Mouse (Mus musculus) layer of hippocampus, postnatal 10 days (tissue): ENCODE data around the gene Gm10638. TPM values are rescaled to one million over a fixed set of nuclear protein-coding genes. Genes with fewer than 3 reads are reported as not detected.

Source experiments
- DNase-seq, 2 experiments: peaks; one replicate each; pipeline ENCODE4 v3.0.0; 2021; ENCODE audit warnings: low spot score in 2 of 2
- total RNA-seq, 2 experiments: library from RNA; stranded (reverse); gene quantifications; 2 replicates each; pipeline ENCODE4 v1.2.3; 2021

Gene Gm10638
- total RNA-seq, 2 experiments from 2014 or later, result 3.2 to 4.5 TPM

DNA sequence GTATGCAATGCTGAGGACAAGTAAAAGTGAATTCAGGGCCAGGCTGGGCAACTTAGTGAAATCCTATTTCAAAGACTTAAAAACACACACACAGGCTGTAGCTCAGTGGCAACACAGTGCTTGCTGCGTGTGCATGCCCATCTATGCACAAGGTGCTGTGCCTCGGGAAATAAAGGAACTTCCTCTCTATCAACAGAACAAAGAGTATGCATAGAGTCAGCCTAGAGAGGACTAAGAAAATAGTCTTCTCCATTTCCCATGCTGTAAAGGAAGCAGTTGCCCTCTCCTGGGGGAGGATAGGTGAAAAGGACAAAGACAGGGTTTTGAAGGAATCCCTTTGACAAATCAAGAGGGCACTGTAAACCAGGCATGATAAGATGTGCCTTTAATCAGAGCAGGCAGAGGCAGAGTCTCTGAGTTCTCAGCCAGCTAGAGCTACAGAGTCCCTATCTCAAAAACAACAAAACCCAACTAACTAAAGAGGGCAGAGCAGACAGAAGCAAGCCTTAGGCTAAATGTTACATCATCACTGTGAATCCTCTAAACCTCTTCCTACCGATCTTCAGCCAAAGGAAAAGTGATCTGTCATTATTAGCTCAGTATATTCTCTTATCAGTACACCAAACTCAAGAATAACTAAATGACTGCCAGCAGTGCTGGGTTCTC lies 9.9 kb upstream of the Gm10638 start:
- no peak for DNase-seq

DNA sequence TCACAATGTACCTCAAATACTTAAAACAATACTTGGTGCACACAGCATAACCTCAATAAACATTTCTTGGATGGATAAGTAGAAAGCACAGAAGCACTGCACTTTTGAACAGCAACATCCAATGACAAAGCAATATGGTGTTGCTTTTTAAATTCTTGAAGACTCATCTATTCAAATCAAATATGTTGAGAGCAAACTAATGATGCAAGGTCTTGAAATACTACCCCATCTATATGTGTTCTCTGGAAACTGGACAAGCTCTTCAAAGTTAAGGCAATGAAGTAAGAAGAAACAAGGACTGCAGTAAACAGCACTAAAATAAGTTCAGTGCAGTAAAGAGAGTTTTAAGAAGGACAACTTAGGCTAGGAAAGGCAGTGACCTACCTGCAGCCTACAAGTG lies 4.6 kb upstream of the Gm10638 start:
- no peak for DNase-seq

DNA sequence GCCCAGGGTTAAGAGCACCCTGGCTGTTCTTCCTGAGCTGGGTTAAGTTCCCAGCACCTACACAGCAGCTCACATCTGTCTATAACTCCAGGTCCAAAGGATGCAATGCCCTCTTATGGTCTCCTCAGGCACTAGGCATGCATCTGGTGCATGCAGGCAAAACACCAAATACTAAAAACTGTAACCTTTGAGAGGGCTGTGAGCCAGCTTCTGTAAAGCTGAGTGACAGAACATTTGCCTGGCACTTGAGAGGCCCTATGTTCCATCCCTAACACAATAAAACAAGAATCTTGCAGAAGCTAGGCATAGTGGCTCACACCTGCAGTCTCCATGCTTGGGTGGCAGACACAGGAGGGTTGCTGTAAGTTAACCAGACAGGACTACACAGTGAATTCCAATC lies 3.9 kb upstream of the Gm10638 start:
- DNase-seq, result no peak

DNA sequence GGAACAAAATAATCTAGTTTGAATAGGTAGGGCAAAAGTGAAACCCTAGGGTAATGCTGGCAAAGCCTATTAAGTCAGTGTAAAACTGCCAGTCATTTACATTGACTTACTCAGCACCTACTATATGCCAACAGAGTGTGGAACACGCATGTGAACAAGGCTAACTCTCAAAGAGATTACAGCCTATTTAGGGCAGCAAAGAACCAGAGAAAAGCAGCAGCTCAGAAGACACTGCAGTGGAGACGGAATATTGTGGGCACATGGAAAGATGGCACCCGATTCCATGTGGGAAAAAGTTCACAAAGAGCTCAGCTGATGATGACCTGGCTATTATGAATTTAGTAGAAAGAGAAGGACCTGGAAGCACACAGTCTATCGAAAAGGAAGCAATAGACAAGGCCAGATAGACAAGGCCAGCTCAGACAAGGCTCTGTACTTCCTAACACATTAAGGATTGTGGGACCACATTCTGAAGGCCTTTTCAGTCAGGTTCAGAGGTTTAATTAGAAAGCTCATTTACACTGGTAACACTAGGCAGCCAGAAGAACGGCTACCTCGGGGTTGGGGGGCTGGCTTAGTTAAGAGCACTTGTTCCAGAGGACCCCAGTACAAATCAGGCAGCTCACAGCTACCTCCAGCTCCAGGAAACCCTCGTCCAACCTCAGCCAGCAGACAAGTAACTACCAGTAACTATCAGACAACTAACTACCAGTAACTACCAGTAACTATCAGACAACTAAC lies 2.7 kb upstream of the Gm10638 start:
- DNase-seq, result no peak

DNA sequence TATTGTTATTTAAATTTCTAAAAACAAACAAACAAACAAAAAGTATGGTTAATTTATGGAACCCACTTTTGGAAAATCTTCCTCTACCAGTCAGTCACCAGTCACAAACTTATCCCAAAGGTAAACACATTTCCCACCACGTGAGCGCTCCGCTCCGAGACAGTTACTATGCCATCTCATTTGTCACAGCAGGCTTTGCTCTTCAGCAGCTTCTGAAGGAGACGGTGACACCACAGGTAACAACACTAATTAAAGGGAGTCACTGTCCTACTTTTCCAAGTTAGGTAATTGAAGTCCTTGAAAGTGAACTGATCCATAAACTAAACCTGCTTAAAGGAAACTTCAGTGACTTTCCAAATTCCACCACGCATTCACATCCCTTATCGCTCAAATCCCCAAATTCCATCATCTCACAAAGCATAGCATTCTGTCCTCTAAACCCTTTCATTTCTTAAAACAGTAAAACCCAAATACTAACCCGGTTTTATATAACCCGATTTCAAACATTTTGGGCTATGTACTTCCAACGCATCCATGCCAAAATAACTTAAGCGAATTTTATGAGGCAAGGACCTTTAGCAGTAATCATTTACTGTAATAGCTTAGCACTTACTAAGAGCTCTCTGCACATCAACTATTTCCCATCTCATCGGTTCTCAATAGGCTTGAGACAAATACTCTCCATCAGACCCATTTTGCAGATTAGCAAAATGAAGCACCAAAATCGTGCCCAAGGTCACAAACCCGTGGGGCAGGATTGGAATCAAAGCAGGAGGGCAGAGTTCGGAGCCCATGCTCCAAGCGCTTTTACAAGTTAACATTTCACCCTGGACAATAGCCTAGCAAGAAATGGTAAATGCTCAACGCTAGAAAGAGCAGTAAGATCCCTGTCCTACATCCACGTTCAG lies 932 bp upstream of the Gm10638 start:
- DNase-seq, result peak in 1 of 2 experiments; percentile 21

DNA sequence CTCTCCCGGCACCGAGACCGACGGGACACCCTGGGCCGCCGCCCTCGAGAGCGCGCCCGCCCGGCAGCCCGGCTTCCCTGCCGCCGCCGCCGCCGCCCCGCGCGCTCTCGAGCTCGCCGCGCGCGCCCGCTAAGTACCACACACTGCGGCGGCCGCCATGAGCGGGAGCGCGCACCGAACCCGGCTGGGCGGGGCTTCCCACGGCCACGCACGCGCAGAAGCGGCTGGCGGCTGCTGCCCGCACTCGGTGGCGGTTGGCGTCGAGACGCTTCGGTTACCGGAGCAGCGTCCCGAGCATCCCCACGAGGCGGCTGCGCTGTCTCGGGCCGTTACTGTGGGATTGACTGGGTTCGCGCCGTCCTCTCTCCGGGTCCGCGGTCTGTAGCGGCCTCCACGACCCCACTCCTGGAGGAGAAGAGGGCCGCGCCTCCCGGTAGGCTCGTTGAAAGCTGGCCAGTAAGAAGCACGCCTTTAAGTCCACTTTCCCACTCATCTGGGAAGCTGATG lies 489 bp downstream of the Gm10638 start:
- DNase-seq, result peak; percentile 96 to 97

DNA sequence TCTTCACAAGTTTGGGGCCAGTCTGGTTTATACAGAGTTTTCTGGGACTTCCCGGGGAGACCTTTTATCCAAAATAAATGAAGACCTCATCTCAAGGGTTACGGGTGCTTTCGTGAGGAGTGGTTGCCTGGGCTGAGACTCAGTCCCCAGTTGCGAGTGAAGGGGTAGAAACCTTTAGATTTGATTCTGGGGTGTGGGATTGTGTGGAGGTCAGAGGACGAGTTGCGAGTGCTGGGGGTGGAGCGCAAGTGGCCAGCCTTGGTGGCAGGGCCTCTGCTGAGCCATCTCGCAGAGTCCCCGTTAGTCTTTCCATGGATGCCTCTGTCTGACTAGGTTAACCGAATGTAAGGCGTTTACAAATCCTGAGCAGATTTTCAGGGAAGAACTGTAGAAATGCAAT lies 1.0 kb downstream of the Gm10638 start:
- DNase-seq, result peak in 1 of 2 experiments; percentile 33

DNA sequence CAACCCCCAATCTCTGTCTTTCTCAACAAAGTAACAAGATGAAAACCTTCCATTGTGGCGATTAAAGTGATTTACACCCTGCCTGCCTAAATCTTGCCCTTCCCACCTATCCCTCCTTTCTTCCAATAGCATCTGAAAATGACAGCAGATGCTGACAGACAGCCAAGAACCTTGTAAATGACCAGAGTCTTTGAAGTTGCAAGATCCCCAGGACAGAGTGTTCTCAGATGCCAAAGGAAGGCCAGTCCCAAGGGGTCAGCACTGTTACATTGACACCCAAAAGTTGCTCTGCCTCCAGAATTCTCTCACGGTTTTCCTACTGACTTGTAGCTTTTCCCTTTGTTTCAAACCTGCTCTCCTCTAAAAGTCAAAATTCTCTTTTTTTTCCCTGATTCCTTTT lies 4.3 kb downstream of the Gm10638 start:
- no peak for DNase-seq

DNA sequence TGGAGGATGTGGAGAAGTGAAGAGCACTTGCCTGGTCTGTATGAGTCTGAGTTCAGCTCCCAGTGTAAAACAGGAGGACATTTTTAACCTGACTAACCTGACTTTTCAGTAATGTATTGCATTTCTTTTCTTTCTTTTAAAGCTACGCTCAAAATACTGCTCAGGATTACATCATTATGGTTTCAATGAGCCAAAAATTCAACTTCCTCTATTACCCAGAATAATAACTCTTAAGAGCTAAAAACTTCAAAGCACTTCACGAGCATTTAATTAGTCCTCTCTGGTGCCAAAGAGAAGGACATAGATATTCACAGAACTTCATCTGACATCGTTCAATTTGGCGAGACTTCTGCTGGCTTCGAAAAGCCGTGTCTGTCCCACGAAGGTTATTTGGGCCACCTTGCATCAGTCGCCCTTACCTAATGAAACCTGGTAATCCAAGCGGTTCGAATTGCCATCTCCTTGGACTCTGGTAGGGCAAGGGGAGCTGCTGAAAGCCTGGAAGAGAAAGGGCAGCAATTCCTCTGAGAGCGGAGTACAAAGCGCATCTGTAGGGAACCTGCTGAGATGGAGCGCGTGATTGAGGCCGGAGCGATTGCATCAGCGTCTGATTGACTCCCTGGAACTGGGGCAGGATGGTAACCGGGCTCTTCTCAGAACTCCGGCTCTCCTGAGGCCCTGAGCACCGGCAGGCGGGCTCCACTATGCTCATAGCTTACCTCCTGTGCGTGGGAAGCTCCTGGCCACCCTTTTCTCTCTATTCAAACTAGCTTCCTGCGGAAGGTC lies 11.6 kb downstream of the Gm10638 start:
- DNase-seq, result peak; percentile 34 to 43

DNA sequence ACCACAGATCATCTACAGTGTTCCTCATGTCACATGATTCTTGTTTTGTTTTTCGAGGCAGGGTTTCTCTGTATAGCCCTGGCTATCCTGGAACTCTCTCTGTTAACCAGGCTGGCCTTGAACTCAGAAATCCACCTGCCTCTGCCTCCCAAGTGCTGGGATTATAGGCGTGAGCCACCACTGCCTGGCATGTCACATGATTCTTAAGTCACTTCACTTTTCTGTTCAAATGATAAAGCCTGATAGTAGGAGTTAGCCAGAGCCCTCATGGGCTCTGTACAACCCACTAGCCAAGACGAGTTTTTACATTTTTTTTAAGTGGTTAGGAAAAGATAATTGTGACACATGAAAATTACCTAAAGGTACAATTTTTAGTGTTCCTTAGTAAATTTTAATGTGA lies 13.2 kb downstream of the Gm10638 start:
- DNase-seq, result no peak

DNA sequence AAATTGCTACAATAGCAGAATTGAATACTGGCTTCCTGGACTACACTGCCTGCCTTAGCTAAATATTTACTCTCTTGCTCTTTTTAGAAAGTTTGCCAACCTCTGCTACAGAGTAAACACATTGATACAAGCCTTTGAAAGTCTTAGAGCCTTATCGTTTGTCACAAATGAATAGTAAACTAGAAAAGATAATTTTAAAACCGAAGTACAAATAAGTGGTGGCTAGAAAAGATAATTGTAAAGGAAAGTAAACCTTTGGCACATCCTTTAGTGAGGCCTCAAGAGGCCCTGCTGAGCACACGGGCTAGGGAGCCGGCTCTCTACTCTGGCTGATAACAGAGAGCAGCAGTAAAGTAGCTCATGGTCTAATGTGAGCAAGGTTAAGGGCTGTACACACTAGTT lies 13.6 kb downstream of the Gm10638 start:
- no peak for DNase-seq

DNA sequence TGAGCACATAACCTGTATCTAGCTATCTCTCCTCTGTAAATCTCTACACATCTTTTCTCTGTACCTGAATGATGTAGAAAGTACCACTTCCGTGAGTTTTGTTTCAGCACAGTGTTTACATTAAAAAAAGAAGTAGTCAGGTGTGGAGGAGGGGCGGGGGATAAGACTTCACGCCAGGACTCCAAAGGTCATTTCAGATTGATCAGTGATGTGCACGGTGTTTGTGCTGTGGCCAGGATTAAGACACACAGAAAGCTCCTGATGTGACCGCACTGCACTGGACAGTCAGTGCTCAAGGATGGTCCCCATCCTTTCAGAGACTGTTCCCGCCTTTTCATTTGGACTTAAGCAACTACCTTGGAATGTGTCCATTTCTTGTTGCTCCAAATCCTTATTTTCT lies 15.2 kb downstream of the Gm10638 start:
- DNase-seq, result no peak

DNA sequence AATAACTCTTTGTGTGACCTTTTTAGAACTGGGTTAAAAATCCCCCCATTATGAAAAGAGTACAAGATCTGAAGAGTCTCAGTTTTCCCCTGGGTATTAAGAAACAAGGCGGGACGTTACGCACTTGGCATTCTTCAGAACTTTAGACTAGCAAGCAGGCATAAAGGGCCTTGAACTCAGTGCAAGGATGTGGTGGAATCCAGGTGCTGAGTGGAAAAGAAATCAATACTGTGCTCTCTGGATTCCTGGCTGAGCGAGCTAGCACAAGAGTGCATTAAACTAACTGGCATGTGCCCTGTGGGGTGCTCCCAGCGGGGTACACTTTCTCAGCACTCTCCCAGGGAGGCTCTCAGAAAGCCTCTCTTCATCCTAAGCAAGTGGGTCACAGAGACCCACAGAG lies 17.3 kb downstream of the Gm10638 start:
- no peak for DNase-seq

DNA sequence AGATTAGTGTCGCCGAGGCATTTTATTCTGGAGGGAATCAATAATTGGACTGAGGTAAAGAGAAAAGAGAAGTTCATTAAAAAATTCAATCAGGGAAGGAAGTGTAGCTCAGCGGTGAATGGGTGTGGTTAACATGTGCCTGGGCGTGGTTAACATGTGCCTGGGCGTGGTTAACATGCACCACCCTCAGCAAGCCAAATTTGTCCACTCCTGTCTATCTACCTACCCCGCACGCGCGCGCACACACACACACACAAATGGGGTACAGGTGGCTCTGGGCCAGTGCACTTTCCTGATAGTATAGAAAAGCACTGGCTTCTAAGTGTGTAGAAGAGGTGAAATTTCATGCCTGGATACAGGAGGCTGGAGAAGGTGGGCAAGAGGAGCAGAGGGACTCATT lies 19.7 kb downstream of the Gm10638 start:
- DNase-seq, result no peak

DNA sequence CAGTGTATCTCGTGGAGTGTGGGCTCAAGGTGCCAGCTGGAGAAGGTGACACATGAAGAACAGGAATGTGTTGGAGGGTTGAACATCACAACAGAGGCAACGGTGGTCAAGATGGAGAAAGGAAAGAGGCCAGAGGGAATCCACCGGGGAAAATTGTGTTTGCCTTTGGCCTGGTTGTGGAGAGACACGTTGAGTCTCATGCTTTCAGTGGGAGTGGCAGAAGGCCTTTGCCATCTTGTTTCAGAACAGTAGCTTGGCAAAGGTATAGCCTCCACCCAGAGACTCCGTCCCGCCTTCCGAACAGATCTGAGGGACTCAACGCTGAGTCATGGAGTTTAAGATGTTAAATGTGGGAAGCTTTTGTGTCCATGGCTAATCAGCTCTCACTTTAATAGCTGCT lies 20.2 kb downstream of the Gm10638 start:
- no peak for DNase-seq

DNA sequence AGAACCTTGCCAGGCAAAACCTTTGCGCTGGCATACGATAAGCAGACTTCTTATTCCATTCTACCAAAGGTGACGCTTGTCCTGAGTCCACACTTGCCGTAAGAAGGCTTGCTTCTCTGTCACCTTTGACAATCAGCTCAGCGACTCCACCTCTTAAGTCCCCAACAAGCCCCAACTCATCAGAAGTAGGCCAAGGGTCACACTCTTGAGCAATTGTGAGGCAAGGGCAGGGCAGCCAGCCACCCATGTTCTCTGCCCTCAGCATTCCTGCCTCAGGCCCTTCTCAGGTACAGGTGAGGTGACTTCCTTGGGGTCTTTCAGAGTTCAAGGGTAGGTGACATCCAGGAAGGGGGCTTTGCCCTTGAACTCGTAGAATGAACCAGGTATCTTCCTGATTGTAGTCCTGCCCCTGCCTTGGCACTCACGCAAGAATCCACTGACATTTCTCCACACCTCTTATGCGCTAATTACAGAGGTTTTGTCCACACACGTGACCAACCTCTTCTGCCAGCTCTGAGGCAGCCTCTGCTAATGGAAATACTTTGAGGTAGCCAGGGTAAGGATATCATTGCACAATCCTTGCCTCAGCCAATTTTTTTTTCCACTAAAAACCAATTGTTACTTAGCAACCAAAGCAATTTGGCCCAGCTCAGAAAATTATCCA lies 21.2 kb downstream of the Gm10638 start:
- DNase-seq, result no peak

DNA sequence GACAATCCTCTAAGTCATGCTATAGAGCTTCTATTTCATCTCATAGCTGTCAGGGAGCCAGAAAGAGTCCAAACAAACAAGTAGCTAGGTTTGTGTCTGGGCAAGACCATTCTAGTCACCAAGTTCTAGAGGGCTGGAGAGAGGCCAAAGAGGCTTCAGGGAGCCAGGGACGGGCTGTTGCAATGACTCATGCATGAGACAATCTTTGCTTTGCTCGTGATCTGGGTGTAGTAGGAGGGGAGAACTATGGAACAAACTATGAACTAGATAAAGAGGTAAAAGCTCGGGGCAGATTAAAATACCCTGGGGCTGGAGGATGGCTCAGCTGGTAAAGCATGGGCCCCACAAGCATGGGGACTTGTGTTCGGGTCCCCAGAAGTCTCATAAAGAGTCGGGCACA lies 23.0 kb downstream of the Gm10638 start:
- no peak for DNase-seq

DNA sequence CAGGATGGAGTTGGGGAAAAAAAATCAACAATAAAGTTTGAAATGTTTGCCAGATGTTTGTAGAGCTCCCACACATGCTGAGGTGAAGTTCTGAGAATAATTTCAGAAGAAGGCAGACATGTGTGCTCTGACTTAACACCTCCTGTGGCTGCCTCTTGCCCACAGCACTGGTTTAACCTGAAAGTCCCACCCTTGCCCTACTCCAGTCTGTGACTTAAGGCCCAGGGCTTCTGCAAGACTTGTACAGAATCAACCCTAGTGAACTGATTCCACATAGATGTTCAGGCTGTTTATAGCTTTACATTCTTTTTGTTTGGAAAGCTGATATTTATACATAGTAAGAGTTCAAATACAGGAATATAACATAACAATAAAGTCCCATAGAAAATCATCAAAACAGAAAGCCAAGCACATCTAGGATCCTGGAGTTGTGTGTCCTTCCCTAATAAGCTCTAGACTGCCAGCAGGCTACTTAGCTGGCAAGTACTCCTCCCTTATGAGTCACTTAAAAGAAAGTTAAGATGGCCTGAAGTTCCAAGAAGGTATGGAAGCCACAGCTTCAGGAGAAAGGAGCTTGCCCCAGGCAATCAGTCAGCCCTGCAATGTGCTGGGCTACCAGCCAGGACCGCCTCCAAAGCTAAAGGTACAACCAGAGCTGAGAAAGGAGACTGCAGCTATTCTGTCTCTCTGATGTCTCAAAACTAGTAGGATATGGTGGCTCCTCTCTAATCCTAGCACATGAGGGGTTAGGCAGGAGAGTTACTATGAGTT lies 24.6 kb downstream of the Gm10638 start:
- no peak for DNase-seq

DNA sequence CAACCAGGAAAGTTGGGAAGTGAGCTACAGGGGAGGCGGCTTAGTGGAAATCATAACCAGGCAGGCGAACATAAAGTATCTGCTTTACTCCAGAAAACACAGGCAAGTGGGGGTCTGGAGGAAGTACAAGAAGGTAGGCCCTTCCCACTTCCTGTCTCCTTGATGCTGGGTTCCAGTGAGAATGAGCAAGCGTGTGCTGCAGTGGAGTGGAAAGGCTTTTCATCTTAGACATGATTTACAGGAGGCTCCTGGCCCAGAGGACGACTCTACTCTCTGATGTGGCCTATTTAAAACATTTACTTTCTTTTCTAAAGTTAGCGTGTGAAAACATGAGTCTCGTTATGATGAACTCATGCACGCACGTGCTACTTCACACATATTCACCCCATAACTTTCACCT lies 33.7 kb downstream of the Gm10638 start:
- DNase-seq, result no peak

DNA sequence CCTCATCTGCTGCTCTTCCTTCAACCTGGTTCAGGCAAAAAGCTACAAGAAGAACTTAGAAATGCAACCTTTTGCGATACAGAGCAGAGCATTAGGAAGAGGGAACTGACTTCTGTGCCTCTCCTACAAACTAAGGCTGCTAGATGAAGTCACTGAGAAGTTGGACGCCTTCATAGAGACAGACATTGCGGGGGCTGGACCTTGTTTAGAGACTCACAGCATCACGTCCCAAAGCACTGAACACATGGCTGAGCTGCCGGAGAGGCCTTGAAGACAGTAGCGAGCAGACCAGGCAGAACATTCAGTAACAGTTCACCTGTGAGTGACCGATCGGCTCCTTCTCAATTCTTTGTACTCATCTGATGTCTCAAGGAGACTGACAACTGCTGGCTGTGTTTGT lies 35.6 kb downstream of the Gm10638 start:
- no peak for DNase-seq
